Mouse (Mus musculus) limb, embryonic 15.5 days (tissue): ENCODE measurements at regions not wholly inside any gene's neighbourhood (a gene's known extent, or its start where the extent isn't known, plus 50 kb on each side); places are given as distances from the start of the nearest gene placed in this dataset.

ENCODE experiments used
- ATAC-seq: fragments of 200-750 bp; cut with Nextera tagmentation; 2 replicates; pipeline ENCODE4 v1.8.0; 2017; ENCODE audit warnings: low read depth, moderate TSS enrichment; ENCODE audit not compliant: insufficient number of reproducible peaks, low FRiP score, low TSS enrichment
- H3K27ac ChIP-seq: fragments of 300-500 bp; sonication (generic); 2 replicates; pipeline ENCODE4 v1.5.1; 2015; ENCODE audit warnings: moderate library complexity, mild to moderate bottlenecking, inconsistent platforms
- H3K27me3 ChIP-seq: fragments of 300-500 bp; sonication (generic); 2 replicates; pipeline ENCODE4 v1.6.1; 2015; ENCODE audit warnings: inconsistent platforms
- H3K36me3 ChIP-seq: fragments of 300-500 bp; sonication (generic); 2 replicates; pipeline ENCODE4 v1.6.1; 2015; ENCODE audit warnings: inconsistent platforms
- H3K4me1 ChIP-seq: fragments of 300-500 bp; sonication (generic); 2 replicates; pipeline ENCODE4 v1.6.1; 2015; ENCODE audit warnings: inconsistent platforms
- H3K4me2 ChIP-seq: fragments of 300-500 bp; sonication (generic); 2 replicates; pipeline ENCODE4 v1.6.1; 2015; ENCODE audit warnings: mild to moderate bottlenecking, inconsistent platforms
- H3K4me3 ChIP-seq: fragments of 300-500 bp; sonication (generic); 2 replicates; pipeline ENCODE4 v1.5.1; 2015; ENCODE audit warnings: mild to moderate bottlenecking, inconsistent platforms
- H3K9ac ChIP-seq: fragments of 300-500 bp; sonication (generic); 2 replicates; pipeline ENCODE4 v1.6.1; 2015; ENCODE audit warnings: inconsistent platforms
- H3K9me3 ChIP-seq: fragments of 300-500 bp; sonication (generic); 2 replicates; pipeline ENCODE4 v1.6.1; 2016; ENCODE audit warnings: inconsistent platforms
- WGBS: fragments of 180-500 bp; shearing (Covaris S2); methylation state at CpG from one replicate; pipeline ENCODE4 v1.1.7; 2015; 5-methylcytosine and 5-hydroxymethylcytosine counted together

GRCm38 (mm10) chr5:132774141-132774680 is 231.1 kb upstream of the Auts2 start:
- Histone ChIP-seq H3K4me1 (no peaks in the 10 kb centered on the region), H3K9ac (no peak overlapping the region), H3K36me3 (no peaks in the 10 kb centered on the region), H3K27ac (no peak overlapping the region), H3K27me3 (no peaks in the 10 kb centered on the region), H3K4me2 (no peak overlapping the region), H3K4me3 (no peak overlapping the region), H3K9me3 (no peaks in the 10 kb centered on the region)
- ATAC-seq: no peak
- 79% methylated on average over 1 of the region's 1 CpGs for WGBS

- WGBS: 44% methylated on average over 4 of the region's 4 CpGs
- no peaks in the 10 kb centered on the region for H3K4me1 ChIP-seq
- H3K27me3 ChIP-seq: no peaks in the 10 kb centered on the region
- no peak overlapping the region for H3K9ac ChIP-seq
- H3K36me3 ChIP-seq: no peaks in the 10 kb centered on the region
- no peaks in the 10 kb centered on the region for H3K9me3 ChIP-seq
- no peak overlapping the region for H3K4me2 ChIP-seq
- H3K27ac ChIP-seq: no peak overlapping the region
- no peak overlapping the region for H3K4me3 ChIP-seq
- no peak for ATAC-seq
Observed at GRCm38 (mm10) chr5:132760396-132760795, 217.3 kb upstream of the Auts2 start.

GRCm38 (mm10) chr5:132759751-132760150 is 216.6 kb upstream of the Auts2 start:
- WGBS: 72% methylated on average over 6 of the region's 6 CpGs
- no peak for ATAC-seq
- H3K4me3 ChIP-seq: no peak overlapping the region
- H3K9ac ChIP-seq: no peak overlapping the region
- no peaks in the 10 kb centered on the region for H3K9me3 ChIP-seq
- H3K4me1 ChIP-seq: no peaks in the 10 kb centered on the region
- H3K27me3 ChIP-seq: no peaks in the 10 kb centered on the region
- H3K27ac ChIP-seq: no peak overlapping the region
- H3K4me2 ChIP-seq: no peak overlapping the region
- H3K36me3 ChIP-seq: no peaks in the 10 kb centered on the region

- Histone ChIP-seq H3K27ac (no peak overlapping the region), H3K4me2 (no peak overlapping the region), H3K36me3 (no peaks in the 10 kb centered on the region), H3K4me3 (no peak overlapping the region), H3K4me1 (no peaks in the 10 kb centered on the region), H3K9me3 (no peaks in the 10 kb centered on the region), H3K9ac (no peak overlapping the region), H3K27me3 (no peaks in the 10 kb centered on the region)
- ATAC-seq: no peak
- WGBS: 60% methylated on average over 10 of the region's 10 CpGs
Observed at GRCm38 (mm10) chr5:132758941-132759340, 215.8 kb upstream of the Auts2 start.

GRCm38 (mm10) chr5:132737966-132738365 is 194.8 kb upstream of the Auts2 start:
- H3K4me2 ChIP-seq: no peak overlapping the region
- ATAC-seq: no peak
- no peak overlapping the region for H3K9ac ChIP-seq
- H3K27me3 ChIP-seq: no peaks in the 10 kb centered on the region
- H3K4me1 ChIP-seq: no peaks in the 10 kb centered on the region
- no peak overlapping the region for H3K27ac ChIP-seq
- no peaks in the 10 kb centered on the region for H3K36me3 ChIP-seq
- H3K9me3 ChIP-seq: no peaks in the 10 kb centered on the region
- H3K4me3 ChIP-seq: no peak overlapping the region
- 85% methylated on average over 5 of the region's 5 CpGs for WGBS

GRCm38 (mm10) chr5:132728689-132729189 is 185.6 kb upstream of the Auts2 start:
- H3K4me2 ChIP-seq: no peak overlapping the region
- ATAC-seq: no peak
- H3K4me3 ChIP-seq: no peak overlapping the region
- H3K27me3 ChIP-seq: no peaks in the 10 kb centered on the region
- H3K4me1 ChIP-seq: no peaks in the 10 kb centered on the region
- no peaks in the 10 kb centered on the region for H3K9me3 ChIP-seq
- no peaks in the 10 kb centered on the region for H3K36me3 ChIP-seq
- H3K27ac ChIP-seq: no peak overlapping the region
- H3K9ac ChIP-seq: no peak overlapping the region
- WGBS: 62% methylated on average over 10 of the region's 10 CpGs

GRCm38 (mm10) chr5:132724467-132724866 is 181.3 kb upstream of the Auts2 start:
- no peak for ATAC-seq
- Histone ChIP-seq H3K9me3 (no peaks in the 10 kb centered on the region), H3K9ac (no peak overlapping the region), H3K36me3 (no peaks in the 10 kb centered on the region), H3K4me1 (no peaks in the 10 kb centered on the region), H3K27ac (no peak overlapping the region), H3K4me2 (no peak overlapping the region), H3K27me3 (no peaks in the 10 kb centered on the region), H3K4me3 (no peak overlapping the region)
- WGBS: 71% methylated on average over 2 of the region's 2 CpGs

- ATAC-seq: no peak
- no peak overlapping the region for H3K4me3 ChIP-seq
- peak overlapping the region; percentile 61 for H3K27ac ChIP-seq
- H3K27me3 ChIP-seq: no peaks in the 10 kb centered on the region
- H3K4me1 ChIP-seq: no peaks in the 10 kb centered on the region
- H3K36me3 ChIP-seq: no peaks in the 10 kb centered on the region
- no peak overlapping the region for H3K4me2 ChIP-seq
- 27% methylated on average over 4 of the region's 4 CpGs for WGBS
- H3K9ac ChIP-seq: no peak overlapping the region
- H3K9me3 ChIP-seq: no peaks in the 10 kb centered on the region
Observed at GRCm38 (mm10) chr5:132710301-132710700, 167.2 kb upstream of the Auts2 start.

GRCm38 (mm10) chr5:132707531-132707930 is 164.4 kb upstream of the Auts2 start:
- Histone ChIP-seq H3K4me3 (no peak overlapping the region), H3K4me1 (0 out of 2 replicates have a peak, but pooled peaks cover 2% of the 10 kb centered on the region), H3K27ac (no peak overlapping the region), H3K9ac (no peak overlapping the region), H3K27me3 (no peaks in the 10 kb centered on the region), H3K4me2 (no peak overlapping the region), H3K36me3 (no peaks in the 10 kb centered on the region), H3K9me3 (no peaks in the 10 kb centered on the region)
- WGBS: 65% methylated on average over 4 of the region's 4 CpGs
- ATAC-seq: no peak

- no peak overlapping the region for H3K27ac ChIP-seq
- 0 out of 2 replicates have a peak, but pooled peaks cover 2% of the 10 kb centered on the region for H3K4me1 ChIP-seq
- no peaks in the 10 kb centered on the region for H3K27me3 ChIP-seq
- H3K36me3 ChIP-seq: no peaks in the 10 kb centered on the region
- H3K9ac ChIP-seq: no peak overlapping the region
- no peak overlapping the region for H3K4me3 ChIP-seq
- WGBS: 69% methylated on average over 10 of the region's 10 CpGs
- ATAC-seq: no peak
- H3K9me3 ChIP-seq: no peaks in the 10 kb centered on the region
- no peak overlapping the region for H3K4me2 ChIP-seq
Observed at GRCm38 (mm10) chr5:132703455-132704100, 160.4 kb upstream of the Auts2 start.

- H3K27me3 ChIP-seq: no peaks in the 10 kb centered on the region
- no peak overlapping the region for H3K4me3 ChIP-seq
- no peak overlapping the region for H3K4me2 ChIP-seq
- no peaks in the 10 kb centered on the region for H3K9me3 ChIP-seq
- H3K36me3 ChIP-seq: no peaks in the 10 kb centered on the region
- no peak for ATAC-seq
- 61% methylated on average over 3 of the region's 3 CpGs for WGBS
- 0 out of 2 replicates have a peak, but pooled peaks cover 2% of the 10 kb centered on the region for H3K4me1 ChIP-seq
- H3K27ac ChIP-seq: no peak overlapping the region
- no peak overlapping the region for H3K9ac ChIP-seq
Observed at GRCm38 (mm10) chr5:132702573-132702972, 159.4 kb upstream of the Auts2 start.

- no peak for ATAC-seq
- H3K9me3 ChIP-seq: no peaks in the 10 kb centered on the region
- H3K36me3 ChIP-seq: no peaks in the 10 kb centered on the region
- H3K4me2 ChIP-seq: no peak overlapping the region
- no peaks in the 10 kb centered on the region for H3K4me1 ChIP-seq
- no peaks in the 10 kb centered on the region for H3K27me3 ChIP-seq
- H3K9ac ChIP-seq: no peak overlapping the region
- H3K27ac ChIP-seq: no peak overlapping the region
- WGBS: 88% methylated on average over 10 of the region's 10 CpGs
- H3K4me3 ChIP-seq: no peak overlapping the region
Observed at GRCm38 (mm10) chr5:132690784-132691183, 147.6 kb upstream of the Auts2 start.
